Mouse (Mus musculus): Measurements from ENCODE around the gene Lhx6.

The Lhx6 gene

GRCm38 (mm10) chr2:36035413-36036081 is 69.7 kb downstream of the Lhx6 start:
- DNase-seq (ENCODE audit: low spot score in 2 of 2): no peak

GRCm38 (mm10) chr2:36034898-36035297 is 70.3 kb downstream of the Lhx6 start:
- DNase-seq (ENCODE audit: low spot score in 2 of 2): no peak

GRCm38 (mm10) chr2:36033966-36034365 is 71.2 kb downstream of the Lhx6 start:
- no peak for DNase-seq (ENCODE audit: low spot score in 2 of 2)

GRCm38 (mm10) chr2:36032884-36033283 is 72.3 kb downstream of the Lhx6 start:
- no peak for DNase-seq (ENCODE audit: low spot score in 2 of 2)

All from right cerebral cortex, postnatal 36 days (tissue).